Mouse (Mus musculus) limb, embryonic 11.5 days (tissue): ENCODE results near the gene Dagla. TPM values are rescaled to one million over a fixed set of nuclear protein-coding genes. Genes with fewer than 3 reads are reported as not detected.

Experiments
- ATAC-seq: fragments of 200-750 bp; cut with Nextera tagmentation; 2 replicates; pipeline ENCODE4 v1.8.0; 2017; ENCODE audit warnings: low read depth; ENCODE audit not compliant: insufficient number of reproducible peaks, low FRiP score, low TSS enrichment
- DNase-seq: peaks from one replicate; pipeline ENCODE4 v3.0.0-alpha.2; 2015; ENCODE audit warnings: low spot score
- H3K27ac ChIP-seq: fragments of 300-500 bp; sonication (generic); replicated peaks from 2 replicates; pipeline ENCODE4 v1.5.1; 2014; ENCODE audit warnings: low read depth, mild to moderate bottlenecking, low read length
- H3K27me3 ChIP-seq: fragments of 300-500 bp; sonication (generic); 2 replicates; pipeline ENCODE4 v1.6.1; 2014; ENCODE audit warnings: mild to moderate bottlenecking, low read length, mixed read lengths; ENCODE audit not compliant: control insufficient read depth, insufficient read depth
- H3K36me3 ChIP-seq: fragments of 300-500 bp; sonication (generic); 2 replicates; pipeline ENCODE4 v1.6.1; 2014; ENCODE audit warnings: mild to moderate bottlenecking, low read length, moderate library complexity, mixed read lengths; ENCODE audit not compliant: control insufficient read depth, insufficient read depth
- H3K4me1 ChIP-seq: fragments of 300-500 bp; sonication (generic); 2 replicates; pipeline ENCODE4 v1.6.1; 2014; ENCODE audit warnings: low read length, mixed read lengths; ENCODE audit not compliant: control insufficient read depth, insufficient read depth
- H3K4me2 ChIP-seq: fragments of 300-500 bp; sonication (generic); 2 replicates; pipeline ENCODE4 v1.6.1; 2014; ENCODE audit warnings: low read depth, mild to moderate bottlenecking, moderate library complexity; ENCODE audit not compliant: severe bottlenecking
- H3K4me3 ChIP-seq: fragments of 300-500 bp; sonication (generic); 2 replicates; pipeline ENCODE4 v1.5.1; 2014; ENCODE audit warnings: low read depth, low read length
- H3K9ac ChIP-seq: fragments of 300-500 bp; sonication (generic); 2 replicates; pipeline ENCODE4 v1.6.1; 2014; ENCODE audit warnings: mild to moderate bottlenecking, low read length
- H3K9me3 ChIP-seq: fragments of 300-500 bp; sonication (generic); 2 replicates; pipeline ENCODE4 v1.6.1; 2016; ENCODE audit warnings: low read length; ENCODE audit not compliant: control insufficient read depth
- WGBS: fragments of 180-500 bp; shearing (Covaris S2); extraction: QIAGEN DNeasy Blood & Tissue Kit; methylation state at CpG from one replicate; pipeline ENCODE4 v1.1.7; 2014; 5-methylcytosine and 5-hydroxymethylcytosine counted together
- polyA plus RNA-seq: library from polyadenylated mRNA; unstranded; fragments of >200 nt; fragmentation: Nextera tagmentation; extraction: Ambion mirVana; gene quantifications from 2 replicates; pipeline ENCODE4 v1.2.1, GENCODE M21; 2014

Gene Dagla
- polyA plus RNA-seq, 1 experiment from 2014 or later, result 1.3 TPM

- ATAC-seq (no peak), DNase-seq (no peak)
- Histone ChIP-seq H3K9ac (no peak overlapping the region), H3K27me3 (no peaks in the 10 kb centered on the region), H3K36me3 (no peaks in the 10 kb centered on the region; the same call in 1 of the 2 replicates), H3K4me2 (no peak overlapping the region), H3K4me1 (peaks cover 41% of the 10 kb centered on the region), H3K4me3 (no peak overlapping the region), H3K9me3 (no peaks in the 10 kb centered on the region), H3K27ac (no peak overlapping the region)
- WGBS, result 86% methylated on average over 9 of the region's 9 CpGs
Measured at GRCm38 (mm10) chr19:10235784-10236565, 68.7 kb downstream of the Dagla start.

DNA sequence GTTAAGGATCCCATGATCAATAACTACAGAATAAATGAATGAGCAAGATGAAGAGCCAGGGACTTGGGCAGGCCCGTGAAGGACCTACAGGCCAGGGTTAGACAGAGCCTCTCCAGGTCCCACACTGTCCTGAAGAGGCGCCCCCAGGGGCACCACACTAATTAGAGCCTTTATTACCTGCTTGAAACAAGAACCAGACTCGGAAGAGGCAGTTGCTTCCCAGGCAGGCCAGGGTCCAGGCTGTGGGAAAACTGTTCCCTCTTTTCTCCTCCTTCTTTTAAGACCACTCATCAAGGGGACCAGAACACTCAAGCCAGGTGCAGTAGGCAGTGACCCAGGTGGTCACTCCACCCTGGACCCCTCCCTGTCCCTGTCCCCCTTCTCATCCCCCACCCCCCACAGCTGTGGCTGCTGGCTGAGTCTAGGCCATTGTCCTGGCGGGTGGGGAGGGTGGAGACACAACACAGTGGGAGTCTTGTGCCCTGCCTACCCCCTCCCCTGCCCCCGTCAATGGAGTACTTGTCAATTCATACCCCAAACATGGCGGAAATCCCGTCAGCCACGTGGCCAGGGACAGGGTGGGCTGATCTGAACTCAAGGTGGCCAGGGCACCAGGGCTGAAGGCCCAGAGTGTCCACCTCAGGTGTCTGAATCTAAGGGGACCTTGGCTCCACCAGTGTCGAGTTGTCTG is 72.2 kb downstream of the Dagla start:
- no peaks in the 10 kb centered on the region for H3K27me3 ChIP-seq
- ATAC-seq (0 out of 2 replicates have a peak, but pooled peaks have one; percentile 4), DNase-seq (peak; percentile 58)
- no peak overlapping the region for H3K4me3 ChIP-seq
- H3K4me2 ChIP-seq, result no peak overlapping the region
- H3K9me3 ChIP-seq, result no peaks in the 10 kb centered on the region
- H3K9ac ChIP-seq, result peak overlapping the region; percentile 27; the same call in 1 of the 2 replicates
- 0 out of 2 replicates have a peak overlapping the region, but pooled peaks have one; percentile 6 for H3K27ac ChIP-seq
- H3K4me1 ChIP-seq, result peaks cover 24% of the 10 kb centered on the region
- 21% methylated on average over 9 of the region's 9 CpGs for WGBS
- H3K36me3 ChIP-seq, result no peaks in the 10 kb centered on the region; the same call in 1 of the 2 replicates

- 13% methylated on average over 5 of the region's 5 CpGs for whole genome bisulfite sequencing
- H3K4me1 ChIP-seq, result peaks cover 24% of the 10 kb centered on the region
Measured at GRCm38 (mm10) chr19:10231871-10232270, 72.8 kb downstream of the Dagla start.

GRCm38 (mm10) chr19:10231016-10231415 is 73.7 kb downstream of the Dagla start:
- no peak overlapping the region for H3K4me3 ChIP-seq
- under 1% methylated on average over 7 of the region's 7 CpGs for WGBS

More at GRCm38 (mm10) chr19:10231871-10232270, 72.8 kb downstream of the Dagla start:
- ATAC-seq, result no peak
- Histone ChIP-seq H3K9ac (no peak overlapping the region), H3K27me3 (no peaks in the 10 kb centered on the region), H3K4me2 (no peak overlapping the region), H3K4me3 (no peak overlapping the region), H3K36me3 (no peaks in the 10 kb centered on the region; the same call in 1 of the 2 replicates), H3K9me3 (no peaks in the 10 kb centered on the region), H3K27ac (no peak overlapping the region)
- peak; percentile 33 for DNase-seq

DNA sequence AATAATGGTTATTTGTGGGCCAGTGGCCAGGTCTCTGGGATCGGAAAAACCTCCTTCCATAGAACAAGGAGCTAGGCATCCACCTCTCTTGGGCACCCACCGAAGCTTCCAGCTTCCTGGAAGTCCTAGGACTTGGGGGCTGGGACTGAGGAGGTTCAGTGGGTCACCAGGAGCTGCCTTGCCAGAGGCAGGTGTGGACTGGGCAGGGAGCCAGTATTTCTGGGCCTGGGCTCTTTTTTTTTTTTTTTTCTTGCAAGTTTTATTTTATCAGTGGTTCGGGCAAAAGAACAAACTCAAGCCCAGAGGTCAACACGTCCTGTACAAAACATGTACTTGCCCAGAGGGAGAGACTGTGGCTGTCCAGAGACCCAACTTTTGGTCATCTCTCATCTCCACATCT is 78.9 kb downstream of the Dagla start:
- DNase-seq, result no peak
- peaks cover 10% of the 10 kb centered on the region; the same call in 1 of the 2 replicates for H3K4me1 ChIP-seq
- ATAC-seq, result no peak
- no peaks in the 10 kb centered on the region for H3K36me3 ChIP-seq
- WGBS, result 81% methylated on average over 4 of the region's 4 CpGs
- no peak overlapping the region for H3K27ac ChIP-seq
- H3K9ac ChIP-seq, result no peak overlapping the region
- H3K9me3 ChIP-seq, result no peaks in the 10 kb centered on the region
- no peak overlapping the region for H3K4me2 ChIP-seq
- H3K27me3 ChIP-seq, result no peaks in the 10 kb centered on the region
- no peak overlapping the region for H3K4me3 ChIP-seq

More at GRCm38 (mm10) chr19:10231016-10231415, 73.7 kb downstream of the Dagla start:
- ATAC-seq (no peak), DNase-seq (peak; percentile 55)
- peaks cover 24% of the 10 kb centered on the region for H3K4me1 ChIP-seq
- no peaks in the 10 kb centered on the region; the same call in 1 of the 2 replicates for H3K36me3 ChIP-seq
- H3K27me3 ChIP-seq, result no peaks in the 10 kb centered on the region
- no peaks in the 10 kb centered on the region for H3K9me3 ChIP-seq
- no peak overlapping the region for H3K4me2 ChIP-seq
- H3K27ac ChIP-seq, result no peak overlapping the region
- H3K9ac ChIP-seq, result no peak overlapping the region; the same call in 1 of the 2 replicates

DNA sequence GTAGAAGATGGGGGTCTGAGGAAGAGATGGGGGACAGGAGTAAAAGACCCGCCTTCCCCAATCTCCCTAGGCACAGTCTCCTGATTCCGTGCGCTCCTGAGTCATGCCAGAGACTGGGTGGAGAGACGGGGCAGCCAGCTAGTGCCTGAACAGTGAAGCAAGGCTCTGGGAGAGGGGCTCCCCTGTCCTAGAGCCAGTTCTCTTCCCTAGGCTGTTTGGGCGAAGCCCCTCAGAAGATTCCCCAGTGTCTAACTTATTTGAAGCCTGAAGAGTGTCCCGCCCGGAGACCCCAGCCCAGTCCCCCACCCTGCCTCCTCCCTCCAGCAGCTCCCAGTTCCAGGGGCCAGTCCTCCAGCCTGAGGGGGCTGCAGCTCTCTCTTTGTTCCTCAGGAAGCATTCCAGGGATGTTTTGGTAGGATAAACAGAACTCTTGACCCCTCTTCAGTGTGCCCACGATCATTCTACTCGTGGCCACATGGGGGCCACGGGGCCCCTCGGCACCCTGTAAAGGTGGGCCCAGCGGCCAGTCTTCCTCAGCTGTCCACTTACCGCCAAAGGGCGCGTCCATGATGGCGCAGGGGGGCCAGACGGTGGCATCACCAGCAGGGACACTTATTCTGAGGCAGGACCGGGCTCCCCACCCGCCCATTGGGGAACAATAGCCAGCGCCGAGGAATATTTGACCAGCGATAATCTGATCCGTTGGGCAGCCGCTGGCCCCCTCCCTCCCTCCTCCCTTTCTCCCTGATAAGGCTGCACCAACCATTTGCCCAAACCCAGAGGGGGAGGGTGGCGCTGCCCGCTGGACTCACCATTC is 79.8 kb downstream of the Dagla start:
- H3K4me2 ChIP-seq, result 0 out of 2 replicates have a peak overlapping the region, but pooled peaks have one; percentile 15

DNA sequence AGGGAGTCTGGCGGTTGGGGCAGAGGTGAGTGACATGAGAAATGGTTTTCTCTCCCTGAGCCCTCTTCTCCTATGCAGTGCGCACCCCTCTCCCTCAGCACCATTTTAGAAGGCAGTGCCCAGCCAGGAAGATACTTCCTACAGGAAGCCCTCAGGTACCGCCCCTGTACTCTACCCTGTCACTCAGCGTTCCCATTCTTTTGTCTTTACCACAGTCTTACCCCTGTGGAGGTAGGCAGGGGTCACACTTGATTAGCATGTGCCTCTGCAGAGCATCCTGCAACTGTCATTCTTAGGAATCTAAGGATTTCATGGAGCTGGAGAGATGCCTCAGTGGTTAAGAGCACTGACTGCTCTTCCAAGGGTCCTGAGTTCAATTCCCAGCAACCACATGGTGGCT is 81.1 kb downstream of the Dagla start:
- no peak for DNase-seq
- Histone ChIP-seq H3K4me1 (peaks cover 10% of the 10 kb centered on the region; the same call in 1 of the 2 replicates), H3K4me2 (no peak overlapping the region), H3K27me3 (no peaks in the 10 kb centered on the region), H3K9ac (no peak overlapping the region), H3K27ac (no peak overlapping the region), H3K36me3 (no peaks in the 10 kb centered on the region), H3K9me3 (no peaks in the 10 kb centered on the region), H3K4me3 (no peak overlapping the region)
- WGBS, result 74% methylated on average over 4 of the region's 4 CpGs
- ATAC-seq, result no peak

More for the DNA sequence above, 79.8 kb downstream of the Dagla start:
- peaks cover 10% of the 10 kb centered on the region; the same call in 1 of the 2 replicates for H3K4me1 ChIP-seq
- H3K9ac ChIP-seq, result peak overlapping the region; percentile 30; the same call in 1 of the 2 replicates
- no peaks in the 10 kb centered on the region for H3K27me3 ChIP-seq
- no peak overlapping the region for H3K27ac ChIP-seq
- no peaks in the 10 kb centered on the region for H3K36me3 ChIP-seq
- DNase-seq (no peak), ATAC-seq (no peak)
- no peak overlapping the region for H3K4me3 ChIP-seq
- 41% methylated on average over 26 of the region's 26 CpGs for WGBS
- H3K9me3 ChIP-seq, result no peaks in the 10 kb centered on the region

DNA sequence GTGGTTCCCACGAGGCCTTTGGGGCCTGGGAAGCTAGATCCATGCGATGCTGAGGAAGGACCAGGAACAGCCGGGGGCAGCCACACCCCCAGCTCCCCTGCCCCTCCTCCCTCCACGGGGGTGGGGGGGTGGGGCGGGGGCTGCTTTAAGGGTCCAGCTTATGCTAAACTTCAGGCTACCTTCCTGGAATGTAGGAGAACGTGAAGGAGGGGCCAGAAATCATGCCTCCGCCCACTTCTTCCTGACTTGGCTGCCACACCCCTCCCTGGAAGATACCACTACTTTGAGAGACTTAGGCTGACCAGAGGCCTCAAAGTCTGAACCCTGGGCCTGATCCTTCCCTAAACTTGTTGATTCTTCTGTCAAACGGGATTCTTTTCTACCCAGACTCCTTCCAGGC is 82.0 kb downstream of the Dagla start:
- Histone ChIP-seq H3K27ac (no peak overlapping the region), H3K9me3 (no peaks in the 10 kb centered on the region), H3K4me1 (peaks cover 10% of the 10 kb centered on the region; the same call in 1 of the 2 replicates), H3K4me3 (no peak overlapping the region), H3K9ac (no peak overlapping the region), H3K36me3 (no peaks in the 10 kb centered on the region), H3K4me2 (no peak overlapping the region), H3K27me3 (no peaks in the 10 kb centered on the region)
- no peak for ATAC-seq
- no peak for DNase-seq
- 18% methylated on average over 8 of the region's 8 CpGs for WGBS
